Mouse (Mus musculus): ENCODE measurements around the gene Psmb8. TPM values are rescaled to one million over a fixed set of nuclear protein-coding genes. Genes with fewer than 3 reads are reported as not detected.

Psmb8 gene
- total RNA-seq, 2 experiments from 2014 or later: 2.7 to 3.2 TPM

Other genes starting within 250 kb of the Psmb8 start
- 1 to 10 TPM; 4.5 to 6.2 TPM for gene B3galt4, start 246.2 kb upstream of the Psmb8 start, total RNA-seq (2021)
- gene Vps52, start 241.9 kb upstream of the Psmb8 start, total RNA-seq (2021): 10 to 100 TPM; 80.0 to 84.8 TPM
- 100 to 1,000 TPM; 327 to 330 TPM for gene Rps18, start 241.7 kb upstream of the Psmb8 start, total RNA-seq (2021)
- 10 to 100 TPM; 16.3 to 16.9 TPM for gene H2-K1, start 197.4 kb upstream of the Psmb8 start, total RNA-seq (2021)
- gene Ring1, start 173.0 kb upstream of the Psmb8 start, total RNA-seq (2021): 10 to 100 TPM; 39.6 to 42.9 TPM
- 10 to 100 TPM; 60.2 to 61.7 TPM for gene H2-Ke6, start 169.7 kb upstream of the Psmb8 start, total RNA-seq (2021)
- gene Slc39a7, start 166.0 kb upstream of the Psmb8 start, total RNA-seq (2021): 10 to 100 TPM; 88.5 to 92.6 TPM
- gene Rxrb, start 165.9 kb upstream of the Psmb8 start, total RNA-seq (2021): 10 to 100 TPM; 77.8 to 79.2 TPM
- gene Col11a2, start 158.3 kb upstream of the Psmb8 start, total RNA-seq (2021): 10 to 100 TPM; 20.3 to 21.8 TPM
- under 1 TPM; 0.35 to 0.42 TPM for gene H2-Oa, start 105.4 kb upstream of the Psmb8 start, total RNA-seq (2021)
- 10 to 100 TPM; 26.7 to 31.7 TPM for gene H2-DMa, start 78.2 kb upstream of the Psmb8 start, total RNA-seq (2021)
- gene Brd2, start 75.1 kb upstream of the Psmb8 start, total RNA-seq (2021): 100 to 1,000 TPM; 182 to 193 TPM
- under 1 TPM; 0.67 to 0.96 TPM for gene H2-DMb2, start 54.4 kb upstream of the Psmb8 start, total RNA-seq (2021)
- 1 to 10 TPM in 1 of 2 experiments, under 1 TPM in 1; 0.95 to 1.7 TPM for gene H2-DMb1, start 44.6 kb upstream of the Psmb8 start, total RNA-seq (2021)
- gene Tap1, start 10.2 kb upstream of the Psmb8 start, total RNA-seq (2021): 1 to 10 TPM; 3.4 to 3.5 TPM
- 1 to 10 TPM; 1.2 to 1.7 TPM for gene Psmb9, start 10.0 kb upstream of the Psmb8 start, total RNA-seq (2021)
- 10 to 100 TPM in 1 of 2 experiments, 1 to 10 TPM in 1; 8.5 to 10.3 TPM for gene Tap2, start 5.8 kb downstream of the Psmb8 start, total RNA-seq (2021)
- under 1 TPM in 1 of 2 experiments, not detected in 1; 0.47 TPM for gene H2-Ob, start 41.2 kb downstream of the Psmb8 start, total RNA-seq (2021)
- 1 to 10 TPM; 1.6 to 1.9 TPM for gene H2-Ab1, start 60.0 kb downstream of the Psmb8 start, total RNA-seq (2021)
- 1 to 10 TPM in 1 of 2 experiments, under 1 TPM in 1; 0.87 to 1.3 TPM for gene H2-Aa, start 90.1 kb downstream of the Psmb8 start, total RNA-seq (2021)
- gene H2-Eb1, start 108.1 kb downstream of the Psmb8 start, total RNA-seq (2021): 1 to 10 TPM; 1.3 TPM
- not detected for gene H2-Eb2, start 127.9 kb downstream of the Psmb8 start, total RNA-seq (2021)
- gene Btnl2, start 157.1 kb downstream of the Psmb8 start, total RNA-seq (2021): under 1 TPM; 0.43 to 0.82 TPM
- not detected for gene Btnl1, start 179.4 kb downstream of the Psmb8 start, total RNA-seq (2021)
- gene BC051142, start 201.1 kb downstream of the Psmb8 start, total RNA-seq (2021): 1 to 10 TPM; 2.3 to 3.6 TPM

Data from layer of hippocampus, postnatal 36 days (tissue).